Mouse (Mus musculus) midbrain, embryonic 11.5 days (tissue): ENCODE data around the gene Haspin. TPM values are rescaled to one million over a fixed set of nuclear protein-coding genes. Genes with fewer than 3 reads are reported as not detected.

Experiments used
- polyA plus RNA-seq: library from polyadenylated mRNA; unstranded; fragments of >200 nt; fragmentation: Nextera tagmentation; extraction: Ambion mirVana; gene quantifications from 2 replicates; pipeline ENCODE4 v1.2.1, GENCODE M21; 2014

The Haspin gene
- polyA plus RNA-seq, 1 experiment from 2014 or later = 16.7 TPM

Other genes starting within 250 kb of the Haspin start
- 0.59 and 0.95 TPM in 2 replicates for gene Atp2a3, start 177.1 kb downstream of the Haspin start, polyA plus RNA-seq
- gene P2rx1, start 139.2 kb downstream of the Haspin start, polyA plus RNA-seq = 1.2 and 1.3 TPM in 2 replicates
- 3.7 and 4.2 TPM in 2 replicates for gene Camkk1, start 119.3 kb downstream of the Haspin start, polyA plus RNA-seq
- gene Ncbp3, start 90.5 kb downstream of the Haspin start, polyA plus RNA-seq = 10.8 and 11.0 TPM in 2 replicates
- 0.21 and 0.27 TPM in 2 replicates for gene Itgae, start 47.7 kb downstream of the Haspin start, polyA plus RNA-seq
- gene P2rx5, start 22.1 kb upstream of the Haspin start, polyA plus RNA-seq = 0.08 and 0.23 TPM in 2 replicates
- 125 TPM in 2 replicates for gene Emc6, start 38.7 kb upstream of the Haspin start, polyA plus RNA-seq
- gene Tax1bp3, start 38.8 kb upstream of the Haspin start, polyA plus RNA-seq = 183 and 189 TPM in 2 replicates
- 19.1 and 21.1 TPM in 2 replicates for gene Ctns, start 60.7 kb upstream of the Haspin start, polyA plus RNA-seq
- gene Shpk, start 61.2 kb upstream of the Haspin start, polyA plus RNA-seq = 1.1 TPM in 2 replicates
- gene Trpv1, start 96.0 kb upstream of the Haspin start, polyA plus RNA-seq = not detected in 2 replicates
- gene Trpv3, start 129.1 kb upstream of the Haspin start, polyA plus RNA-seq = 0.05 TPM in 1 of 2 replicates, not detected in the other
- gene Aspa, start 191.3 kb upstream of the Haspin start, polyA plus RNA-seq = 0.10 TPM in 1 of 2 replicates, not detected in the other
- gene Gm49340, start 191.4 kb upstream of the Haspin start, polyA plus RNA-seq = not detected in 2 replicates
- not detected in 2 replicates for gene Spata22, start 191.4 kb upstream of the Haspin start, polyA plus RNA-seq
- gene Olfr20, start 212.5 kb upstream of the Haspin start, polyA plus RNA-seq = not detected in 2 replicates
- gene Olfr376, start 233.0 kb upstream of the Haspin start, polyA plus RNA-seq = not detected in 2 replicates